Mouse (Mus musculus) bone marrow, adult 2 months (tissue): Measurements from ENCODE around the gene Spout1.

Experiments
- CTCF ChIP-seq: fragments of 200-500 bp; IDR thresholded peaks from 2 replicates; pipeline ENCODE4 v1.5.1; 2011; ENCODE audit warnings: low read length, control low read depth; ENCODE audit not compliant: control insufficient read depth, insufficient read depth
- POLR2A ChIP-seq: fragments of 200-500 bp; IDR thresholded peaks from 2 replicates; pipeline ENCODE4 v1.6.1; 2011; ENCODE audit warnings: low read depth, mild to moderate bottlenecking, control low read depth, low read length, borderline replicate concordance; ENCODE audit not compliant: control insufficient read depth

- TF ChIP-seq CTCF (no peak), POLR2A (no peak)
These were observed 48.1 kb downstream of the Spout1 start for GRCm38 (mm10) chr2:30130156-30130555.
